Mouse (Mus musculus): ENCODE data around the gene Flt3. TPM values are rescaled to one million over a fixed set of nuclear protein-coding genes. Genes with fewer than 3 reads are reported as not detected.
A peak's percentile ranks its signal among the peaks of the same experiment; 100 is the strongest.

Gene Flt3
- polyA plus RNA-seq, 1 experiment: 3.8 TPM

DNA sequence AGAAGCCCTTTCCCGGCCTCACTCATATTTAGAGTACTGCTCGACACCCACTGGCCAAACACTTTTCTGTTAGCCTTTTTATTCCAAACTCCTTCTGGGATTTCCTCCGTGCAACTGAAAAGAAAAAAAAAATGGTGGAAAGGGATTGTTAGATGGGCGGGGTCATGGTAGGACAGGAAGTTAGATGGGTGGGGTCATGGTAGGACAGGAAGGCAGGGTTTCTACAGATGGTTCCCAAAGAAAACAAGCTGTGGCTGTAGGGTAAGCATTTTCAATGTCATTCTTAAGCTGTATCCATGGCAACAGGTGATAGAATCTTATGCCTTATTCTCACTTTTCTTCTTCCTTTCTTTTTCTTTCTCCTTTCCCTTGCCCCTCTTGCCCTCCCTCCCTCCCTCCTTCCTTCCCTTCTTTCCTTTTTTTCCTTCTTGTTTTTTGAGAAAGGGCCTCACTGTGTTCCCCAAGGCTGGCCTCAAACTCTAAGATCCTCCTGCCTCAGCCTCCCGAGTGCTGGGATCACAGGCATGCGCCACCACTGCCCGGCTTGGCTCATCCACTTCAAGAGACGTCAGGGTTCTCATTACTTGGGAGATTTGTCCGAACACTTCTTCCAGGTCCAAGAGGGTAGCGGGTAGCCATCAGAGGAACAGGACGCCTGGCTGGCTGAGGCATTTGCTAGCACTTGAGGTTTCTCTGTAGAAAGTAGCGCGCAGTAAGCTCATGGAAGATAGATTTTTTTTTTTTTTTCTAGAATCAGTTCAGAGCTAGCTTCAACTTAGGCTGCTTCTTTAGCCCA lies 43.8 kb downstream of the Flt3 start:
- no peak overlapping the region for H3K4me3 ChIP-seq (replicated peaks; ENCODE audit: control insufficient read depth, low read depth, low read length)
- 80% methylated on average over 13 of the region's 13 CpGs for WGBS
- TF ChIP-seq CTCF (IDR thresholded peaks at IDR 0.05; ENCODE audit: control insufficient read depth, insufficient read depth, low read length): no peak
- no peak for TF ChIP-seq POLR2A (IDR thresholded peaks at IDR 0.05; ENCODE audit: borderline replicate concordance, control insufficient read depth, low read depth, low read length)

DNA sequence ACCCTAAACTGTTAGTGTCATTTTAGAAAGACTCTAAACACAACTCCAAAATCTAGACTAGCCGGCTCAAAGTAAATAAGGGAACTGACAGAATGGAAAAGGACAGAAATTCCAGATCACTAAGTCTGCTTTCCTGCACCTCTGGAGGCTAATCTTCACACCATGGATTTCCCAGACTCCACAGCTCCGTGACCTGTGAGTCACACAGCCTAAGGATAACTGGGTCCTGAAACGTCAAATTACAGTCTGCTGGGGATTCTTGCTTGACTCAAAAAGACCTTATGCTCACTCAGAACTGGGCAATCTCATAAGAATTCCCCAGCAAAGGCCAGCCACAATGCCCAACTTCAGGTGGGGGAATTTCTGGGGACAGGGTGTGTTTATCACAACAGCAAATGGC lies 44.5 kb downstream of the Flt3 start:
- WGBS: 81% methylated on average over 3 of the region's 3 CpGs
- no peak overlapping the region for H3K4me3 ChIP-seq (replicated peaks; ENCODE audit: control insufficient read depth, low read depth, low read length)
- no peaks in the 10 kb centered on the region for H3K4me1 ChIP-seq (ENCODE audit: control insufficient read depth, insufficient read depth, low read length)
- H3K27ac ChIP-seq (ENCODE audit: control insufficient read depth, insufficient read depth, low read depth, low read length, poor library complexity): no peak overlapping the region
- no peak for TF ChIP-seq CTCF (IDR thresholded peaks at IDR 0.05; ENCODE audit: control insufficient read depth, insufficient read depth, low read length)

More for the DNA sequence above, 43.8 kb downstream of the Flt3 start:
- Histone ChIP-seq H3K4me1 (ENCODE audit: control insufficient read depth, insufficient read depth, low read length) (no peaks in the 10 kb centered on the region), H3K27ac (ENCODE audit: control insufficient read depth, insufficient read depth, low read depth, low read length, poor library complexity) (no peak overlapping the region)

GRCm38 (mm10) chr5:147354985-147355384 lies 45.3 kb downstream of the Flt3 start:
- no peak for TF ChIP-seq POLR2A (IDR thresholded peaks at IDR 0.05; ENCODE audit: borderline replicate concordance, control insufficient read depth, low read depth, low read length)
- TF ChIP-seq CTCF (IDR thresholded peaks at IDR 0.05; ENCODE audit: control insufficient read depth, insufficient read depth, low read length): no peak
- H3K4me3 ChIP-seq (replicated peaks; ENCODE audit: control insufficient read depth, low read depth, low read length): no peak overlapping the region
- H3K4me1 ChIP-seq (ENCODE audit: control insufficient read depth, insufficient read depth, low read length): no peaks in the 10 kb centered on the region
- no peak overlapping the region for H3K27ac ChIP-seq (ENCODE audit: control insufficient read depth, insufficient read depth, low read depth, low read length, poor library complexity)
- 76% methylated on average over 8 of the region's 8 CpGs for WGBS

DNA sequence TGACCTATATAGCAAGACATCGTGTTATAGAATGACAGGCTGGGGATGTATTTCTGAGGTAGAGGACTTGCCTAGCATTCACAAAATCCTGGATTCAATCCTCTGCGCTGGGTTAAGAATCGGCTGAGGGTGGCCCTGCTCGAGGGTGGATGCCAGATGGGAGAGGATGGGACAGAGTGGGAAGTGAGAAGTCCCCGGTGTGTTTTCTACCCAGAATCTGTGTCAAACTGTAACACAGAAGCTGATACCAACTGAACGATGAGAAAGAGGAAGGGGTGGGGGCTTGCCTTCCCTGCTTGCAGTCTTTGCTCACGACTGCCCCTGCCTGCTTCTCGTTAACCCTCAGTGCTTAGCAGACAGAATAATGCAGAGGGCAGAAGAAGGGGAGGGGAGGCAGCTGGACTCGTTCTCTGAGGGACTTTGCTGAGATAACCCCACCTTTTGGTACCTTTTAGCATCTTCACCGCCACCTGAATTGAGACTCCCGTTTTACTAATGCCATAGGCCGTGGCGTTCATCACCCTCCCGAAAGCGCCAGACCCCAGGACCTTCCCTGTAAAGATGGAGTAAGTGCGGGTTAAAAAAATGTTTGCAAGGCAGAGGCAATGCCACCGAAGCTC lies 46.0 kb downstream of the Flt3 start:
- TF ChIP-seq CTCF (IDR thresholded peaks at IDR 0.05; ENCODE audit: control insufficient read depth, insufficient read depth, low read length): no peak
- TF ChIP-seq POLR2A (IDR thresholded peaks at IDR 0.05; ENCODE audit: borderline replicate concordance, control insufficient read depth, low read depth, low read length): no peak
- 62% methylated on average over 17 of the region's 17 CpGs for WGBS
- Histone ChIP-seq H3K27ac (ENCODE audit: control insufficient read depth, insufficient read depth, low read depth, low read length, poor library complexity) (no peak overlapping the region), H3K4me3 (replicated peaks; ENCODE audit: control insufficient read depth, low read depth, low read length) (no peak overlapping the region), H3K4me1 (ENCODE audit: control insufficient read depth, insufficient read depth, low read length) (no peaks in the 10 kb centered on the region)

DNA sequence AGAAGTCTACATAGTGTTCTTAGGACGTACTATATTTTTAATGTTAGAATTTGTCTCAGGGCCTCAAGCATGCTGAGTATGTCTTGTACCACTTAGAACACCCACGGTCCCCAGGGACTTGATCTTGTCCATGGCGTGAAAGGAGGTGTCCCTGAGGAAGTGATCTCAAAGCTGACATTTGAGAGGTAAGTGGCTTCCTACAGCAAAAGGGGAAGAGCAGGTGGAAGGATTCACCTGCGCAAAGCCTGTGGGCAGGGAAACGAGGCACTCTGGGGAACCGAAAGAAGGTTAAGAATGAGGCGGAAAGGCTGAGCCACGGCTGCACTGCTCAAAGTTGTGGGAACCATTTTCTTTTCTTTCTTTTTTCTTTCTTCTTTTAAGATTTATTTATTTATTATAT lies 48.4 kb downstream of the Flt3 start:
- Histone ChIP-seq H3K4me1 (ENCODE audit: control insufficient read depth, insufficient read depth, low read length) (no peaks in the 10 kb centered on the region), H3K27ac (ENCODE audit: control insufficient read depth, insufficient read depth, low read depth, low read length, poor library complexity) (no peak overlapping the region), H3K4me3 (replicated peaks; ENCODE audit: control insufficient read depth, low read depth, low read length) (no peak overlapping the region)
- no peak for TF ChIP-seq POLR2A (IDR thresholded peaks at IDR 0.05; ENCODE audit: borderline replicate concordance, control insufficient read depth, low read depth, low read length)
- no peak for TF ChIP-seq CTCF (IDR thresholded peaks at IDR 0.05; ENCODE audit: control insufficient read depth, insufficient read depth, low read length)
- WGBS: 67% methylated on average over 8 of the region's 8 CpGs

DNA sequence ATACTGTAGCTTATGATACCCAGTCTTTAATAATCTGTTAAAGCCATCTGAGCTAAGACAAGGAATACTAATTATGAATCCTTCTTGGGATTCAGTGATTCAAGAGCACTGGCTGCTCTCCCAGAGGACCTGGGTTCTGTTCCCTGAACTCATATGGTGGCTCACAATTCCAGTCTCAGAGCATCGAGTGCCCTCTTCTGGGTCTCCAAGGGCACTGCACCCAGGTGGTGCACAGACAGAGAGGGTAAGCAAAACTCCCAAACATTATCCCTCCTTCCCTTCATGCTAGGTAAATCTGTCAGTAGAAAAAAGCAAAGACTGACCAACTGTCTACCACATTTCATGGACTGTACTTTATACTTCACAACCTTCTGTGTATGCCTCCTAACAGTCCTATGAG lies 54.3 kb downstream of the Flt3 start:
- TF ChIP-seq CTCF (IDR thresholded peaks at IDR 0.05; ENCODE audit: control insufficient read depth, insufficient read depth, low read length) (peak; percentile 30; the same call in 1 of the 2 replicates), POLR2A (IDR thresholded peaks at IDR 0.05; ENCODE audit: borderline replicate concordance, control insufficient read depth, low read depth, low read length) (no peak)
- Histone ChIP-seq H3K4me1 (ENCODE audit: control insufficient read depth, insufficient read depth, low read length) (no peaks in the 10 kb centered on the region; the same call in 1 of the 2 replicates), H3K27ac (ENCODE audit: control insufficient read depth, insufficient read depth, low read depth, low read length, poor library complexity) (no peak overlapping the region), H3K4me3 (replicated peaks; ENCODE audit: control insufficient read depth, low read depth, low read length) (no peak overlapping the region)
- WGBS: 77% methylated on average over 1 of the region's 1 CpGs

GRCm38 (mm10) chr5:147343904-147344303 lies 56.4 kb downstream of the Flt3 start:
- TF ChIP-seq POLR2A (IDR thresholded peaks at IDR 0.05; ENCODE audit: borderline replicate concordance, control insufficient read depth, low read depth, low read length): no peak
- no peak for TF ChIP-seq CTCF (IDR thresholded peaks at IDR 0.05; ENCODE audit: control insufficient read depth, insufficient read depth, low read length)
- Histone ChIP-seq H3K27ac (ENCODE audit: control insufficient read depth, insufficient read depth, low read depth, low read length, poor library complexity) (no peak overlapping the region), H3K4me1 (ENCODE audit: control insufficient read depth, insufficient read depth, low read length) (no peaks in the 10 kb centered on the region; the same call in none of the 2 replicates), H3K4me3 (replicated peaks; ENCODE audit: control insufficient read depth, low read depth, low read length) (no peak overlapping the region)
- WGBS: 86% methylated on average over 10 of the region's 10 CpGs

- no peak for TF ChIP-seq CTCF (IDR thresholded peaks at IDR 0.05; ENCODE audit: control insufficient read depth, insufficient read depth, low read length)
- TF ChIP-seq POLR2A (IDR thresholded peaks at IDR 0.05; ENCODE audit: borderline replicate concordance, control insufficient read depth, low read depth, low read length): no peak
- WGBS: 79% methylated on average over 6 of the region's 6 CpGs
- no peaks in the 10 kb centered on the region; the same call in none of the 2 replicates for H3K4me1 ChIP-seq (ENCODE audit: control insufficient read depth, insufficient read depth, low read length)
- H3K27ac ChIP-seq (ENCODE audit: control insufficient read depth, insufficient read depth, low read depth, low read length, poor library complexity): no peak overlapping the region
- no peak overlapping the region for H3K4me3 ChIP-seq (replicated peaks; ENCODE audit: control insufficient read depth, low read depth, low read length)
These were observed 57.4 kb downstream of the Flt3 start for GRCm38 (mm10) chr5:147342901-147343300.

Data from bone marrow, adult 2 months (tissue).